Mouse (Mus musculus) adrenal gland, adult 2 months (tissue): ENCODE results near the gene Ang2. TPM values are rescaled to one million over a fixed set of nuclear protein-coding genes. Genes with fewer than 3 reads are reported as not detected.

Experiments
- DNase-seq: peaks from one replicate; pipeline ENCODE4 v3.0.0; 2021
- polyA plus RNA-seq: library from polyadenylated mRNA; depleted of rRNA; stranded (reverse); fragments of >200 nt; gene quantifications from 2 replicates; pipeline ENCODE4 v1.2.3, GENCODE M21; 2012; rRNA removed
- total RNA-seq, 2 experiments: library from RNA; stranded (reverse); gene quantifications; 2 replicates each; pipeline ENCODE4 v1.2.3; 2021

Ang2 gene
- total and polyA plus RNA-seq, 3 experiments, result not detected

GRCm38 (mm10) chr14:51150206-51150831 lies 48.6 kb downstream of the Ang2 start:
- DNase-seq, result no peak

- DNase-seq, result no peak
Measured at GRCm38 (mm10) chr14:51149164-51149563, 49.8 kb downstream of the Ang2 start.

- no peak for DNase-seq
Measured at GRCm38 (mm10) chr14:51148006-51148405, 50.9 kb downstream of the Ang2 start.

- DNase-seq, result no peak
Measured at GRCm38 (mm10) chr14:51146685-51147084, 52.3 kb downstream of the Ang2 start, which contains the start of gene Rnase1. TSS of gene Rnase1 (minus strand) at chr14:51146785.

GRCm38 (mm10) chr14:51145521-51145920 lies 53.4 kb downstream of the Ang2 start:
- DNase-seq, result no peak

Other genes with a start within 250 kb of the Ang2 start
- gene Pnp2, start 243.2 kb downstream of the Ang2 start, total RNA-seq, result 1 to 10 TPM; 1.5 to 2.5 TPM
- 0.37 and 0.49 TPM in 2 replicates for gene Pnp2, start 243.2 kb downstream of the Ang2 start, polyA plus RNA-seq
- gene Rnase10, start 191.4 kb downstream of the Ang2 start, total RNA-seq, result under 1 TPM; 0.24 to 0.26 TPM
- gene Rnase10, start 191.4 kb downstream of the Ang2 start, polyA plus RNA-seq, result not detected in 2 replicates
- not detected for gene Rnase9, start 157.3 kb downstream of the Ang2 start, total RNA-seq
- not detected in 2 replicates for gene Rnase9, start 157.3 kb downstream of the Ang2 start, polyA plus RNA-seq
- not detected for gene Rnase11, start 149.0 kb downstream of the Ang2 start, total RNA-seq
- gene Rnase11, start 149.0 kb downstream of the Ang2 start, polyA plus RNA-seq, result not detected in 2 replicates
- not detected for gene Rnase12, start 141.5 kb downstream of the Ang2 start, total RNA-seq
- not detected in 2 replicates for gene Rnase12, start 141.5 kb downstream of the Ang2 start, polyA plus RNA-seq
- gene Olfr750, start 124.7 kb downstream of the Ang2 start, total RNA-seq, result under 1 TPM in 1 of 2 experiments, not detected in 1; 0.06 TPM
- gene Olfr750, start 124.7 kb downstream of the Ang2 start, polyA plus RNA-seq, result not detected in 2 replicates
- gene Rnase4, start 108.1 kb downstream of the Ang2 start, total RNA-seq, result 10 to 100 TPM; 45.5 to 71.4 TPM
- 33.7 and 34.7 TPM in 2 replicates for gene Rnase4, start 108.1 kb downstream of the Ang2 start, polyA plus RNA-seq
- 1 to 10 TPM; 4.4 to 7.7 TPM for gene Ang, start 108.0 kb downstream of the Ang2 start, total RNA-seq
- 2.9 and 3.2 TPM in 2 replicates for gene Ang, start 108.0 kb downstream of the Ang2 start, polyA plus RNA-seq
- gene Eddm3b, start 84.7 kb downstream of the Ang2 start, total RNA-seq, result not detected
- gene Eddm3b, start 84.7 kb downstream of the Ang2 start, polyA plus RNA-seq, result not detected in 2 replicates
- gene Rnase6, start 75.2 kb downstream of the Ang2 start, total RNA-seq, result 1 to 10 TPM; 1.5 to 1.6 TPM
- gene Rnase6, start 75.2 kb downstream of the Ang2 start, polyA plus RNA-seq, result 0.89 and 0.92 TPM in 2 replicates
- gene Rnase1, start 52.4 kb downstream of the Ang2 start, total RNA-seq, result 1 to 10 TPM in 1 of 2 experiments, not detected in 1; 2.3 TPM
- gene Rnase1, start 52.4 kb downstream of the Ang2 start, polyA plus RNA-seq, result not detected in 2 replicates
- gene Rnase2b, start 36.9 kb downstream of the Ang2 start, total RNA-seq, result not detected
- not detected in 2 replicates for gene Rnase2b, start 36.9 kb downstream of the Ang2 start, polyA plus RNA-seq
- gene Ear14, start 4.2 kb upstream of the Ang2 start, total RNA-seq, result not detected
- not detected in 2 replicates for gene Ear14, start 4.2 kb upstream of the Ang2 start, polyA plus RNA-seq
- gene Rnase2a, start 57.0 kb upstream of the Ang2 start, total RNA-seq, result 10 to 100 TPM in 1 of 2 experiments, 1 to 10 TPM in 1; 9.5 to 15.7 TPM
- gene Rnase2a, start 57.0 kb upstream of the Ang2 start, polyA plus RNA-seq, result not detected in 2 replicates
- not detected for gene Gm7247, start 162.6 kb upstream of the Ang2 start, total RNA-seq
- not detected in 2 replicates for gene Gm7247, start 162.6 kb upstream of the Ang2 start, polyA plus RNA-seq
- not detected for gene Vmn2r88, start 211.7 kb upstream of the Ang2 start, total RNA-seq
- gene Vmn2r88, start 211.7 kb upstream of the Ang2 start, polyA plus RNA-seq, result not detected in 2 replicates